Mouse (Mus musculus) E14TG2a.4 (cell line): ENCODE measurements at regions not wholly inside any gene's neighbourhood (a gene's known extent, or its start where the extent isn't known, plus 50 kb on each side); places are given as distances from the start of the nearest gene placed in this dataset.

ENCODE experiments used
- H3K27me3 ChIP-seq: 2 replicates; pipeline ENCODE4 v1.6.1; 2014; ENCODE audit warnings: low read length, control low read depth; ENCODE audit not compliant: insufficient read depth
- H3K36me3 ChIP-seq: 2 replicates; pipeline ENCODE4 v1.6.1; 2014; ENCODE audit warnings: low read length, control low read depth; ENCODE audit not compliant: insufficient read depth
- H3K4me1 ChIP-seq: replicated peaks from 2 replicates; pipeline ENCODE4 v1.6.1; 2014; ENCODE audit warnings: low read depth, low read length, control low read depth
- H3K4me3 ChIP-seq: replicated peaks from 2 replicates; pipeline ENCODE4 v1.5.1; 2014; ENCODE audit warnings: mild to moderate bottlenecking, low read length
- H3K9me3 ChIP-seq: 2 replicates; pipeline ENCODE4 v1.6.1; 2014; ENCODE audit warnings: low read length, control low read depth
- CTCF ChIP-seq: conservative IDR thresholded peaks from 2 replicates; pipeline ENCODE4 v1.5.1; 2014; ENCODE audit warnings: low read length
- NANOG ChIP-seq: IDR thresholded peaks from 2 replicates; pipeline ENCODE4 v1.6.1; 2014; ENCODE audit warnings: borderline replicate concordance, low read length, mixed read lengths
- POU5F1 ChIP-seq: IDR thresholded peaks from 2 replicates; pipeline ENCODE4 v1.6.1; 2014; ENCODE audit warnings: low read length, borderline replicate concordance

GRCm38 (mm10) chr13:118975008-118975407, 305.4 kb downstream of the Fgf10 start:
- no peak overlapping the region for H3K4me3 ChIP-seq
- no peaks in the 10 kb centered on the region for H3K36me3 ChIP-seq
- no peaks in the 10 kb centered on the region for H3K9me3 ChIP-seq
- TF ChIP-seq POU5F1 (no peak), NANOG (no peak), CTCF (no peak)
- H3K4me1 ChIP-seq = no peaks in the 10 kb centered on the region
- H3K27me3 ChIP-seq = no peaks in the 10 kb centered on the region

DNA sequence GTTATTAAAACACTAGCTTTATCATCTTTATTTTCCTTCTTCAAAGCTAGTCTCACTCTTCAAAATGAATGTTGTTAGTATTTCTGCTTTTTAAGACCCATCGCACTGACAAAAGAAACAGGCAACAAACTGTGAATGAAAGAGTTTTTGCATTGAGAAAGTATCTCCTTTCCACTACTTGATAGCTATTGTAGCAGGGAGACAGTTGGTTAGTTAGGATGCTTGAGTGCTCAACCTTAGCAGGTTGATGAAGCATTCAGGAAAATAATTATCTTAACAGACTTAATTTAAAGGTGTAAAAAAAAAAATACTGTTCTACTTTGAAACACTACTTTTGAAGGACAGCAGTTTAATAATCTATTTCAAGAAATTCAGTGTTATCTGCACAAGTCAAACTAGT, 305.9 kb downstream of the Fgf10 start:
- H3K4me1 ChIP-seq = no peaks in the 10 kb centered on the region
- no peak for TF ChIP-seq POU5F1
- TF ChIP-seq NANOG = no peak
- no peak for TF ChIP-seq CTCF
- no peaks in the 10 kb centered on the region for H3K36me3 ChIP-seq
- H3K4me3 ChIP-seq = no peak overlapping the region
- no peaks in the 10 kb centered on the region for H3K9me3 ChIP-seq
- H3K27me3 ChIP-seq = no peaks in the 10 kb centered on the region

DNA sequence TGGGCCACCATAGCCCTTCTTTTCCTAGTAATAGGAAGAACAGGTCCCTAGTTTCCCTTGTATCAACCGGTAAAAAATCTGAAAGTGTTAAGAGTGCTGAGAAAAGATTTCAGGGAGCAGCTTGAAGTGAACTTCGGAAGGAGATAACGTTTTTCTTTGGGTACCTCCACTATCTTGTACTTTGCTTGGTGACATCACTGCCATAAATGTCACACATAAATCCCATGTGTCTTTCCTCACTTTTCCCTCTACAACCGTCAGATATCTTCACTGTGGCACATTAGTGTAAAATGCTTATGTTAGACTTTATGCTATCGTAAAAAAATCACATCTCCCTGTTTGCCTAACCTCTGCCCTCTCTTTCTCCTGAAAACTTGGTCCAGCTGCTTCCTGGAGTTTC, 309.9 kb downstream of the Fgf10 start:
- TF ChIP-seq NANOG = no peak
- no peak for TF ChIP-seq POU5F1
- TF ChIP-seq CTCF = no peak
- Histone ChIP-seq H3K9me3 (no peaks in the 10 kb centered on the region), H3K27me3 (no peaks in the 10 kb centered on the region), H3K4me3 (no peak overlapping the region), H3K4me1 (no peaks in the 10 kb centered on the region), H3K36me3 (no peaks in the 10 kb centered on the region)

DNA sequence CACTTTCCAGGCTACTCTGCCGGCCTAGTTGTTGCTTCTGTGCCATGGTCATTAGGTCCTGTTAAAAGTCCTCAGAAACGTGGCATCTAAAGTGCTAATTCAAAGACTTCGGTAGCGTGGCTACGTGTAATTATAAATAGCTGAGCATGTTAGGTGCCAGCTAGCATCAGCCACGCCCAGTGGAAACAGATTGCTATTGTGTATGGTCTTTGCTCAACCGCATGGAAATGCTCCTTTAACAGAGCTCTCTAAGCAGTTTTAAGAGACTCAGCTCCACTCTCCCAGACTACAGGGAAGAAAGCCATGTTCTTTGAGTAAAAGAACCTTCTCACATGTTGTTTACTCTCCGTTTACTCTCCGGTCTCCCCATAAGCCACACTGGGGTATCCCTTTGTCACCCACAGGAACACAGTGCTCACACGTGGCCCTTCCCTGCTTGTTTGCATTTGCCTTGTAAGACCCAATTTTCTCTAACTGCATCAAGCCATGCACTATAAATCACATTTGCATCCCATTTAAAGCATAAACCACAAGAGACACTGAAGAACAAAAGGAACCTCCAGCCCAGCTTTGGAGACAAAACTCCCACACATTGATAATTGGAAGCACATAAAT, 311.7 kb downstream of the Fgf10 start:
- Histone ChIP-seq H3K9me3 (no peaks in the 10 kb centered on the region), H3K4me1 (no peaks in the 10 kb centered on the region), H3K4me3 (no peak overlapping the region), H3K36me3 (no peaks in the 10 kb centered on the region), H3K27me3 (no peaks in the 10 kb centered on the region)
- TF ChIP-seq CTCF (no peak), POU5F1 (no peak), NANOG (no peak)

DNA sequence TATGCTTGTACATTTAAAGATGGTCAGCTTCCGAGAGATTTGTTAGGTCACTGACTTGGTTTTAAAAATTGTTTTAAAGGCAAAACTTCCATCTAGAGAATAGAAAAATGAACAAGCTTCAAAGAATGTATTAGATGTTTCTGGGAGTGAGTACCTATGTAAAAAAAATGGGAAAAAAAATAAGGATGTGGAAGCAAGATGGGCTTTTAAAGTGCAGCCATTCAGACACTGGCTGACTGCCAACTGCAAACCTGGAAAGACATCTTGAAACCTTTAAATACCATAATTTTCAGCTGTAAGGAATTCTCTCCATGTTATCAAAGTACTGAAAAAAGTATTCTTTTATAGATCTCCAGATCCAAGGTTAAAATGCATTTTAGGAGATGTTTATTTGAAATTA, 315.7 kb downstream of the Fgf10 start:
- H3K27me3 ChIP-seq = no peaks in the 10 kb centered on the region
- H3K4me3 ChIP-seq = no peak overlapping the region
- TF ChIP-seq NANOG = no peak
- H3K36me3 ChIP-seq = no peaks in the 10 kb centered on the region
- no peaks in the 10 kb centered on the region for H3K4me1 ChIP-seq
- no peaks in the 10 kb centered on the region for H3K9me3 ChIP-seq

- TF ChIP-seq CTCF (no peak), NANOG (no peak), POU5F1 (no peak)
- no peaks in the 10 kb centered on the region for H3K36me3 ChIP-seq
Observed at GRCm38 (mm10) chr13:119025305-119025975, 355.8 kb downstream of the Fgf10 start.

DNA sequence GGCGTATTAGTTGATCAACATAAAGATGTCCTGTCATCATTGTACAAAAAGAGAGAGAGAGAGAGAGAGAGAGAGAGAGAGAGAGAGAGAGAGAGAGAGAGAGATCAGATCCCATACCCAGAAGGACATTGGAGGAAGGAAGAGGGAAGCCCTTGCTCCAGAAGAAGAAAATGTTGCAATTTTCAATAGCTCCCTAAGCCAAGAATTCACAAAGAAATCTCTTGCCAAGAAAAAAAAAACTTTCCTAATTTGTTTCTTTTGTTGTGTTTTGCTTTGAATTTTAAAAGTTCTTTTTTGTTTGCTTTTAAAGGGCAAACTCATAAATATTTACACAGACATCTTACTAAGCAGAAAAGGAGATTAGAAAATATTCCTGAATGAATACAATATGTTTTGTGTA, 370.0 kb downstream of the Fgf10 start:
- TF ChIP-seq POU5F1 (no peak), CTCF (no peak), NANOG (no peak)
- Histone ChIP-seq H3K27me3 (no peaks in the 10 kb centered on the region), H3K4me1 (no peaks in the 10 kb centered on the region), H3K36me3 (no peaks in the 10 kb centered on the region), H3K4me3 (no peak overlapping the region), H3K9me3 (no peaks in the 10 kb centered on the region)

More at GRCm38 (mm10) chr13:119025305-119025975, 355.8 kb downstream of the Fgf10 start:
- Histone ChIP-seq H3K4me3 (no peak overlapping the region), H3K27me3 (no peaks in the 10 kb centered on the region), H3K4me1 (no peaks in the 10 kb centered on the region), H3K9me3 (no peaks in the 10 kb centered on the region)

- Histone ChIP-seq H3K36me3 (no peaks in the 10 kb centered on the region), H3K4me3 (no peak overlapping the region), H3K4me1 (no peaks in the 10 kb centered on the region), H3K9me3 (no peaks in the 10 kb centered on the region), H3K27me3 (no peaks in the 10 kb centered on the region)
- TF ChIP-seq NANOG = no peak
- no peak for TF ChIP-seq POU5F1
- no peak for TF ChIP-seq CTCF
Observed at GRCm38 (mm10) chr13:119045112-119045511, 375.5 kb downstream of the Fgf10 start.

DNA sequence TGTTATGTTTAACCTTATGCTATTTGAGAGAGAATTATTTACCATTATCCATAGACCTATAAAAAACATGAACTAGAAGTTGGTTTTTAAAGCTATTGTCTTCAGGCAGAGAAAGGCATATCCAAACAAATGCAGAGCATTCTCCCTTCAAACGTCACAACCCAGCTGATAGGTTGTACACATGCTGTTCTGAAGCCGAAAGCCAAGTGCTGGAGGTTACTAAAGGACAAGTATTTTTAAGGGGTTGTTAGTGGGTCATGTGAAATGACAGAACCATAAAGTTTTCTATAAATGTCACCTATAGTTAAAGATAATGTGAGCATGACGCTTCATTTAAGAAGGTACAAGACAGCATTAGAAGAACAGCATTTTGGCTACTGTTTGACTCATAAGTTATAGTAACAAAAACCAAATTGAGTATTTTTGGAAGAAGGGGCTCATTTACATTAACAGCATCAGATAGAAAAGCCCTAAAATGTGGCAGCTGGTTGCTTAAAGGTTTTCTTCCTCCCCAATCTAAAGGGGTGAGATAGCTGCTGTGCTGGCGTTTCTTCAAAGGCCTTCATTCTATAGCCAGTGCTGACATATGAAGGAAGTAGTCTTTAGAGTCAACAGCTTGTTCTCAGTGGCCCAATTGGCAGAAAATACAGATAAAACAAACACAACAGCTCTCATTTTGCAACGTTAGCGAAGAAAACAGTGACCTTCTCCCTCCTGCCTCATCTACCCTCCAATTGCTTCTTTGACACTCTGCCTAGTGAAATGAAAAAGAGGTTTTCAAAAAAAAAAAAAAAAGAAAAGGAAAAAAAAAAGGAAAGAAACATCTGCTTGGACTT, 359.4 kb upstream of the Paip1 start:
- no peak for TF ChIP-seq NANOG
- TF ChIP-seq CTCF = no peak
- no peak for TF ChIP-seq POU5F1
- no peaks in the 10 kb centered on the region for H3K27me3 ChIP-seq
- no peaks in the 10 kb centered on the region for H3K9me3 ChIP-seq
- no peaks in the 10 kb centered on the region for H3K36me3 ChIP-seq
- H3K4me1 ChIP-seq = no peaks in the 10 kb centered on the region
- H3K4me3 ChIP-seq = no peak overlapping the region
